Mouse (Mus musculus) E14TG2a.4 (cell line): ENCODE measurements around the gene Iqcd.
A peak's percentile ranks its signal among the peaks of the same experiment; 100 is the strongest.

ENCODE experiments used
- H3K27me3 ChIP-seq: 2 replicates; pipeline ENCODE4 v1.6.1; 2014; ENCODE audit warnings: low read length, control low read depth; ENCODE audit not compliant: insufficient read depth
- H3K36me3 ChIP-seq: 2 replicates; pipeline ENCODE4 v1.6.1; 2014; ENCODE audit warnings: low read length, control low read depth; ENCODE audit not compliant: insufficient read depth
- H3K4me1 ChIP-seq: replicated peaks from 2 replicates; pipeline ENCODE4 v1.6.1; 2014; ENCODE audit warnings: low read depth, low read length, control low read depth
- H3K4me3 ChIP-seq: replicated peaks from 2 replicates; pipeline ENCODE4 v1.5.1; 2014; ENCODE audit warnings: mild to moderate bottlenecking, low read length
- H3K9me3 ChIP-seq: 2 replicates; pipeline ENCODE4 v1.6.1; 2014; ENCODE audit warnings: low read length, control low read depth
- CTCF ChIP-seq: conservative IDR thresholded peaks from 2 replicates; pipeline ENCODE4 v1.5.1; 2014; ENCODE audit warnings: low read length
- NANOG ChIP-seq: IDR thresholded peaks from 2 replicates; pipeline ENCODE4 v1.6.1; 2014; ENCODE audit warnings: borderline replicate concordance, low read length, mixed read lengths
- POU5F1 ChIP-seq: IDR thresholded peaks from 2 replicates; pipeline ENCODE4 v1.6.1; 2014; ENCODE audit warnings: low read length, borderline replicate concordance

Iqcd gene

GRCm38 (mm10) chr5:120640094-120640493, 51.3 kb downstream of the Iqcd start:
- no peaks in the 10 kb centered on the region for H3K9me3 ChIP-seq
- H3K4me3 ChIP-seq: no peak overlapping the region
- no peak for TF ChIP-seq NANOG
- TF ChIP-seq CTCF: no peak
- no peak for TF ChIP-seq POU5F1
- H3K4me1 ChIP-seq: peaks cover 7% of the 10 kb centered on the region
- peaks cover 17% of the 10 kb centered on the region for H3K27me3 ChIP-seq
- H3K36me3 ChIP-seq: no peaks in the 10 kb centered on the region

- no peak overlapping the region for H3K4me3 ChIP-seq
- H3K4me1 ChIP-seq: peaks cover 16% of the 10 kb centered on the region
- peaks cover 34% of the 10 kb centered on the region for H3K27me3 ChIP-seq
- H3K9me3 ChIP-seq: no peaks in the 10 kb centered on the region
- no peak for TF ChIP-seq CTCF
- TF ChIP-seq POU5F1: no peak
- no peak for TF ChIP-seq NANOG
- H3K36me3 ChIP-seq: no peaks in the 10 kb centered on the region
Measured at GRCm38 (mm10) chr5:120643365-120644085, 54.7 kb downstream of the Iqcd start.

- Histone ChIP-seq H3K4me3 (no peak overlapping the region), H3K4me1 (peaks cover 19% of the 10 kb centered on the region), H3K9me3 (no peaks in the 10 kb centered on the region), H3K27me3 (peaks cover 36% of the 10 kb centered on the region), H3K36me3 (no peaks in the 10 kb centered on the region)
- TF ChIP-seq CTCF: no peak
- TF ChIP-seq POU5F1: no peak
- no peak for TF ChIP-seq NANOG
Measured at GRCm38 (mm10) chr5:120644227-120644626, 55.4 kb downstream of the Iqcd start.

GRCm38 (mm10) chr5:120645851-120646250, 57.0 kb downstream of the Iqcd start:
- no peak for TF ChIP-seq NANOG
- no peak for TF ChIP-seq CTCF
- TF ChIP-seq POU5F1: no peak
- peaks cover 52% of the 10 kb centered on the region for H3K27me3 ChIP-seq
- no peak overlapping the region for H3K4me3 ChIP-seq
- H3K4me1 ChIP-seq: peaks cover 26% of the 10 kb centered on the region
- H3K9me3 ChIP-seq: no peaks in the 10 kb centered on the region
- H3K36me3 ChIP-seq: no peaks in the 10 kb centered on the region

GRCm38 (mm10) chr5:120647361-120647760, 58.5 kb downstream of the Iqcd start:
- H3K4me1 ChIP-seq: peaks cover 28% of the 10 kb centered on the region

GRCm38 (mm10) chr5:120647814-120648491, 59.1 kb downstream of the Iqcd start:
- Histone ChIP-seq H3K27me3 (peaks cover 67% of the 10 kb centered on the region), H3K36me3 (no peaks in the 10 kb centered on the region), H3K4me3 (peak overlapping the region; percentile 82; the same call in 1 of the 2 replicates), H3K9me3 (no peaks in the 10 kb centered on the region), H3K4me1 (peaks cover 34% of the 10 kb centered on the region)
- TF ChIP-seq NANOG (no peak), CTCF (peak; percentile 14)

More at GRCm38 (mm10) chr5:120647361-120647760, 58.5 kb downstream of the Iqcd start:
- Histone ChIP-seq H3K4me3 (no peak overlapping the region), H3K27me3 (peaks cover 63% of the 10 kb centered on the region), H3K36me3 (no peaks in the 10 kb centered on the region), H3K9me3 (no peaks in the 10 kb centered on the region)
- TF ChIP-seq POU5F1 (no peak), CTCF (no peak), NANOG (no peak)

GRCm38 (mm10) chr5:120648569-120649373, 60.0 kb downstream of the Iqcd start, which contains the start of gene Rasal1:
Gene Rasal1 (plus strand): TSS chr5:120648812.
- Histone ChIP-seq H3K36me3 (no peaks in the 10 kb centered on the region), H3K4me1 (peaks cover 40% of the 10 kb centered on the region), H3K4me3 (peak within 1 kb of the TSS; percentile 82), H3K27me3 (peaks cover 64% of the 10 kb centered on the region), H3K9me3 (no peaks in the 10 kb centered on the region)
- no peak for TF ChIP-seq POU5F1
- TF ChIP-seq CTCF: peak; percentile 86

GRCm38 (mm10) chr5:120649374-120649933, 60.6 kb downstream of the Iqcd start:
- TF ChIP-seq CTCF: no peak
- TF ChIP-seq POU5F1: no peak
- Histone ChIP-seq H3K4me1 (peaks cover 40% of the 10 kb centered on the region), H3K36me3 (no peaks in the 10 kb centered on the region), H3K27me3 (peaks cover 59% of the 10 kb centered on the region), H3K4me3 (peak overlapping the region; percentile 82), H3K9me3 (no peaks in the 10 kb centered on the region)
